Mouse (Mus musculus) ES-Bruce4 (cell line): Measurements from ENCODE around the gene Hsdl2. TPM values are rescaled to one million over a fixed set of nuclear protein-coding genes. Genes with fewer than 3 reads are reported as not detected.

ENCODE experiments used
- H3K27ac ChIP-seq: 2 replicates; pipeline ENCODE4 v1.5.1; 2012; ENCODE audit warnings: low read length, inconsistent platforms; ENCODE audit not compliant: insufficient read depth
- H3K27me3 ChIP-seq: 2 replicates; pipeline ENCODE4 v1.6.1; 2012; ENCODE audit warnings: mild to moderate bottlenecking, low read length, inconsistent platforms; ENCODE audit not compliant: control insufficient read depth, poor library complexity, insufficient read depth, severe bottlenecking
- H3K36me3 ChIP-seq: 2 replicates; pipeline ENCODE4 v1.6.1; 2012; ENCODE audit warnings: inconsistent platforms, mild to moderate bottlenecking, low read length, moderate library complexity; ENCODE audit not compliant: control insufficient read depth, poor library complexity, insufficient read depth, severe bottlenecking
- H3K4me1 ChIP-seq: one replicate; pipeline ENCODE4 v1.8.1; 2011; ENCODE audit warnings: low read length; ENCODE audit not compliant: control insufficient read depth, insufficient read depth
- H3K4me3 ChIP-seq: 2 replicates; pipeline ENCODE4 v1.5.1; 2011; ENCODE audit warnings: low read depth, mild to moderate bottlenecking, low read length
- H3K9ac ChIP-seq: 2 replicates; pipeline ENCODE4 v1.6.1; 2012; ENCODE audit warnings: low read depth, mild to moderate bottlenecking, inconsistent platforms; ENCODE audit not compliant: poor library complexity, severe bottlenecking
- H3K9me3 ChIP-seq: replicated peaks from 2 replicates; pipeline ENCODE4 v1.6.1; 2012; ENCODE audit warnings: mild to moderate bottlenecking, low read length, inconsistent platforms; ENCODE audit not compliant: control insufficient read depth, poor library complexity, insufficient read depth, severe bottlenecking
- CTCF ChIP-seq: IDR thresholded peaks from one replicate; pipeline ENCODE4 v1.8.1; 2011; ENCODE audit warnings: low read depth, low read length
- EP300 ChIP-seq: IDR thresholded peaks from 2 replicates; pipeline ENCODE4 v1.6.1; 2011; ENCODE audit warnings: low read depth, low read length; ENCODE audit not compliant: insufficient read depth
- POLR2A ChIP-seq: IDR thresholded peaks from one replicate; pipeline ENCODE4 v1.8.1; 2011; ENCODE audit warnings: low read length; ENCODE audit not compliant: insufficient read depth
- polyA plus RNA-seq: library from polyadenylated mRNA; stranded (reverse); fragments of >200 nt; gene quantifications from 2 replicates; pipeline ENCODE4 v1.2.4, GENCODE M21; 2011; ENCODE audit warnings: low read depth; ENCODE audit not compliant: missing spikeins, insufficient read depth, insufficient read length

Hsdl2 gene
- polyA plus RNA-seq, 1 experiment: 27.3 TPM

DNA sequence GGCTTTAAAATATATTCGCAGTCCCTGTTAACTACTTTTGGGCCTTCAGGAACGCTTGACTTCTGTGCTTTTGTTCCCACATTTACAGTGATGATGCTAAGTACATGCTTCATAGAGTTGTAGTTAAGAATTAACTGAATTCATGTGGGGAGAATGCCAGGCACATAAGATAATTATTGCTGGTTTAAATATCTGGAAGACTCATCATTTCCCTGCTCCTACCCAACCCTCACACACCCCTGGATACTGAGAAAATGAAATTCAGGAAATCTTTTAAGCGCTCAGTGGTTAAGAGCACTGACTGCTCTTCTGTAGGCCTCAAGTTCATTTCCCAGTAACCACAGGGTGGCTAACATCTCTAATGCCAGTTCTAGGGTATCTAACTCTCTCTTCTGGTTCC lies 60.7 kb downstream of the Hsdl2 start:
- H3K4me1 ChIP-seq: no peaks in the 10 kb centered on the region
- no peaks in the 10 kb centered on the region for H3K36me3 ChIP-seq
- H3K27me3 ChIP-seq: no peaks in the 10 kb centered on the region
- no peak overlapping the region for H3K27ac ChIP-seq
- no peak for TF ChIP-seq POLR2A
- no peak for TF ChIP-seq CTCF
- no peak for TF ChIP-seq EP300
- H3K9ac ChIP-seq: no peak overlapping the region
- no peaks in the 10 kb centered on the region for H3K9me3 ChIP-seq
- H3K4me3 ChIP-seq: no peak overlapping the region

DNA sequence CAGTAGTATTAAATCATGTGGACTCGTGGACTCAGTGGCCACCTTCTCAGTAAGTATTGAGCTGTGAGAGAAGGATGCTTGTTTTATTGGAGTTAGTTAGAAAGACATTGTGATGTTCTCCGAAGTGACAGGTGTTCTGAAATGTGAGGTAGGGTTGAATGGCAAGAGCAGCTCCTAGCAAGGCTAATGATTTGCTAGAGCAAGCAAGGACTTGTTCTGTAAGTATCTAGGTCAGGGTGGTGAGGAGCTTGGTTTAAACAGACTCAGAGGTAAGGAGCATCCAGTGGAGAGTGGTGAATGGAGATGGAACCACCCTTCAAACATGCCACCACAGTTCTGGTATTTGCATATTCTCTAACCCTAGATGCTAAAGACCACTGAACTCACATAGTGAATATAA lies 61.3 kb downstream of the Hsdl2 start:
- H3K9ac ChIP-seq: no peak overlapping the region

DNA sequence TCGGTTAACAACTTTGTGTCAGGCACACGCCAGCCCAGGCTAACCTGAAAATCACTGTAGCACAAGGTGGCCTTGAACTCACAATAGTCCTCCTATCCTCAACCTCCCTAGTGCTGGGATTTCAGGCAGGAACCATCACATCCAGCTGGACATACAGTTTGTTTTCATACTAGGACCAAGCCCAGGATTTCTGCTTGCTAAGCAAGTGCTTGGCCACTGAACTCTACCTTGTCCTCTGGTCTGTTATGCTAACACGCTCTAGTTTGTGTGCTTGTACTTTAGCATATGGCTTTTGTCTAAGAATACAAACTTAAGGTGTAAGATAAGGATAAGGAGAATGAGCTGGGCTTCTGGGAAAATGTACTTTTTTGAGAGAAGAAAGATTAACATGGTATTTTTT lies 63.1 kb downstream of the Hsdl2 start:
- Histone ChIP-seq H3K27me3 (no peaks in the 10 kb centered on the region), H3K4me1 (no peaks in the 10 kb centered on the region), H3K4me3 (no peak overlapping the region), H3K36me3 (no peaks in the 10 kb centered on the region), H3K9me3 (no peaks in the 10 kb centered on the region), H3K9ac (no peak overlapping the region), H3K27ac (no peak overlapping the region)
- TF ChIP-seq POLR2A (no peak), EP300 (no peak), CTCF (no peak)

More for the DNA sequence above, 61.3 kb downstream of the Hsdl2 start:
- H3K9me3 ChIP-seq: no peaks in the 10 kb centered on the region
- H3K27me3 ChIP-seq: no peaks in the 10 kb centered on the region
- TF ChIP-seq POLR2A (no peak), CTCF (no peak), EP300 (no peak)
- no peak overlapping the region for H3K4me3 ChIP-seq
- no peak overlapping the region for H3K27ac ChIP-seq
- H3K4me1 ChIP-seq: no peaks in the 10 kb centered on the region
- H3K36me3 ChIP-seq: no peaks in the 10 kb centered on the region

DNA sequence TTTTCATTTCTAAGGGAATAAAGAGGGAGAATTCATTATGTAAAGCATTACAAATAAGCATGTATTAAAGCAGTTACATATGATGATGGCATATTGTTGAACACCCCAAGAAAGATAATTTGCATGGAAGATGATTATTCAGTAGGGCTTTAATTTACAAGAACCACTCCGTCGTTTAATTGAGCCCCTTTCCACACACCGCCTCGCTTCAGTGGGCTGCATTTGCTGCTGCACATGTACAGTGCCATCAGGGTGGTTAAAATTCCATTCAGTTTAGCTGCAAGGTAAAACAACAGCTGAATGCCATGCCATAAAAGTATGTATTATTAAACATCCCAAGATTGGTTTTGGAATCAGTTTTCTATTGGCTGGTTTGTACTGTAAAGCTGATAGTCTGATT lies 63.6 kb downstream of the Hsdl2 start:
- Histone ChIP-seq H3K9ac (no peak overlapping the region), H3K4me1 (no peaks in the 10 kb centered on the region), H3K27me3 (no peaks in the 10 kb centered on the region), H3K27ac (no peak overlapping the region), H3K4me3 (no peak overlapping the region), H3K36me3 (no peaks in the 10 kb centered on the region), H3K9me3 (no peaks in the 10 kb centered on the region)
- no peak for TF ChIP-seq EP300
- no peak for TF ChIP-seq CTCF
- no peak for TF ChIP-seq POLR2A

DNA sequence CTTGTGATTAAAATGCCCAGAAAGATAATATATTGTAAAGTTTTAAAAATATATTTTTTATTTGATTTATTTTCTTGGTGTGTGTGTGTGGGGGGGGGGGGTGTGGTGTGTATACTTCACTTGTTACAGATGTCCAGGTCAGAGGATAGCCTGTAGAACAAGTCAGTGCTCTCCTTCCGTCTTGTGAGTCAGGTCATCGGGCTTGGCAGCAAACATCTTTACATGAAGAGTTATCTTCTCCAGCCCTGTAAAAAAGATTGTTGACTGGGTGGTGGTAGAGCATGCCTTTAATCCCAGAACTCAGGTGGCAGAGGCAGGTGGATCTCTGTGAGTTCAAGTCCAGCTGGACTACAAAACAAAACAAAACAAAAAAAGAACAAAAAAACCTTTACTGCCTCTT lies 64.2 kb downstream of the Hsdl2 start:
- Histone ChIP-seq H3K36me3 (no peaks in the 10 kb centered on the region), H3K27ac (no peak overlapping the region), H3K4me1 (no peaks in the 10 kb centered on the region), H3K4me3 (no peak overlapping the region), H3K9ac (no peak overlapping the region), H3K27me3 (no peaks in the 10 kb centered on the region), H3K9me3 (no peaks in the 10 kb centered on the region)
- TF ChIP-seq EP300 (no peak), POLR2A (no peak), CTCF (no peak)

DNA sequence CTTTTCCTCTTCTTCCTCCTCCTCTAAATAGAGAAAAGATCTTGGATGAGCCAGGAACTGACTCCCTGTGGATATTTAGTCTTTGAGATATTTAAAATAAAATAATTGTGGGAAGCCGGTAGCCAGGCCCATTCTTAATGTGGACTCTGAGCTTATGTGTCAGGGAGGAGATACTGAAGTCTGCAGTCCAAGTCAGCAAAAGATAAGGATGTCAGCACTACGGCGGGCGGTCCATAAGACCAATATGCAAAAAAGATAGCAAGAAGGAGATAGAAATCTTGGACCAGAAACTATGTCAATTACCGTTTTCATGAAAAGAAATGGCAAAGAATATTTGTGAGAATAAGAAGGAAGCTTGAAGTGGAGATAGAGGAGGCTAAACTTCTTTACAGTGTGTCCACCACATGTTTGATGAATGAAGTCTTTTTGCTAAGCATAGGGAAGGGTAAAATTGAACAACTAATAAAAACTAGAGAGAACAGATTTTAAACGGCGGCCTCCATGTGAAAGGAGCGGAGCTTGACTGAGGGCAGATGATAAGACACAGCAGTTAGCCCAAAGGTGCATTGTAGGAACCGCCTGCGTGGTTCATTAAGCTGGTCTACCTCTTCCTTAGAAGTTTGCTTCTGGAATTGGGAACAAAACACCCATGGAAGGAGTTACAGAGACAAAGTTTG lies 64.8 kb downstream of the Hsdl2 start:
- Histone ChIP-seq H3K27me3 (no peaks in the 10 kb centered on the region), H3K9me3 (no peaks in the 10 kb centered on the region), H3K36me3 (no peaks in the 10 kb centered on the region), H3K9ac (no peak overlapping the region), H3K4me3 (no peak overlapping the region), H3K27ac (no peak overlapping the region), H3K4me1 (no peaks in the 10 kb centered on the region)
- TF ChIP-seq EP300 (no peak), POLR2A (no peak)
